Mouse (Mus musculus) limb, embryonic 15.5 days (tissue): ENCODE results near the gene Lrrc66. TPM values are rescaled to one million over a fixed set of nuclear protein-coding genes. Genes with fewer than 3 reads are reported as not detected.

Source experiments
- polyA plus RNA-seq: library from polyadenylated mRNA; unstranded; fragments of >200 nt; fragmentation: Nextera tagmentation; extraction: Ambion mirVana; gene quantifications from 2 replicates; pipeline ENCODE4 v1.2.1, GENCODE M21; 2015

Gene Lrrc66
- polyA plus RNA-seq, 1 experiment from 2014 or later = 0.32 TPM

Other genes starting within 250 kb of the Lrrc66 start
- gene Cwh43, start 226.5 kb downstream of the Lrrc66 start, polyA plus RNA-seq = 8.6 TPM in 2 replicates
- gene Dcun1d4, start 151.5 kb downstream of the Lrrc66 start, polyA plus RNA-seq = 17.4 and 19.0 TPM in 2 replicates
- gene Sgcb, start 15.3 kb upstream of the Lrrc66 start, polyA plus RNA-seq = 48.0 and 62.6 TPM in 2 replicates
- 1.1 and 1.3 TPM in 2 replicates for gene Spata18, start 18.9 kb upstream of the Lrrc66 start, polyA plus RNA-seq